Mouse (Mus musculus): ENCODE measurements around the gene Smpd2. TPM values are rescaled to one million over a fixed set of nuclear protein-coding genes. Genes with fewer than 3 reads are reported as not detected.
A peak's percentile ranks its signal among the peaks of the same experiment; 100 is the strongest.

Smpd2 gene
- total and polyA plus RNA-seq, 2 experiments from 2014 or later, result 72.4 to 105 TPM

DNA sequence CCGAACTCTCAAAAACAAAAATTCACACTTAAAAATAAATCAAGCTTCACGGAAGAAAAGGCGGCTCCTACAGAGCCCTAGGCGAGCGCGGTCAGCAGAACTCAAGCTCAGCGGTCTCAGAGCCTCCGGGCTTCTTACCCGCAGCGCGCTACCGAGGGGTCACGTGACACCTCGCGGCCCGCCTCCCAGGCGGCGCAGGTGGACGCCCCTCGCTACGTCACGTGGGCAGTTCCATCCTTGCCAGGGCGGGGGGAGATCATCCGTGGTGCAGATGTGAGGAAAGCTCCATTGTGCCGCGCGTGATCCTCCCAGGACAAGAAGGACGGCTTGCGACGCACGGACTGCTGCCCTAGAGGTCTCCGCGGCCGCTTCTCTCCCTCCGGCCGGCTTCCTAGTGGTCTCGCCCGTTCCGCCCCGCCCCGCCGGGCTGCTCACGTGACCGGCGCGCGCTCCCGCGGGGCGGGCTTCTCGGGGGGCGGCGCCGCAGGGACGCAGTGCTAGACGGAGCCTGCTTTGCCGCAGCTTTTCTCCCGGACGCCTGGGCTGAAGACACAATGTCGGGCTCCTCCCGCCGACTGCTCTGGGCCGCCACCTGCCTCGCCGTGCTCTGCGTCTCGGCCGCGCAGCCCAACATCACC is 28.9 kb upstream of the Smpd2 start, which contains the start of gene Cd164:
TSS of gene Cd164 (plus strand) at position 434 of the 638 bp plus-strand sequence.
- ATAC-seq (ENCODE audit: insufficient read depth, low read depth) (peak; percentile 91), DNase-seq (ENCODE audit: low spot score) (peak; percentile 94)
- Histone ChIP-seq H3K27me3 (ENCODE audit: control insufficient read depth, insufficient read depth, low read length) (no peaks in the 10 kb centered on the region), H3K9ac (replicated peaks; ENCODE audit: low read depth, low read length) (peak within 1 kb of the TSS; percentile 93), H3K36me3 (replicated peaks; ENCODE audit: control insufficient read depth, insufficient read depth, low read length) (peaks cover under 1% of the 10 kb centered on the region; the same call in 1 of the 2 replicates), H3K9me3 (replicated peaks; ENCODE audit: control insufficient read depth, low read length) (no peaks in the 10 kb centered on the region), H3K4me3 (ENCODE audit: low read depth, low read length) (peak within 1 kb of the TSS; percentile 92), H3K4me2 (ENCODE audit: low read depth, low read length) (peak within 1 kb of the TSS; percentile 76), H3K27ac (ENCODE audit: low read depth) (peak within 1 kb of the TSS; percentile 97), H3K4me1 (ENCODE audit: control insufficient read depth, insufficient read depth) (peaks cover 22% of the 10 kb centered on the region)
- WGBS, result under 1% methylated on average over 68 of the region's 69 CpGs
- TF ChIP-seq EP300 (IDR thresholded peaks at IDR 0.05; ENCODE audit: low read depth) (peak; percentile 87; the same call in 1 of the 2 replicates), CTCF (IDR thresholded peaks at IDR 0.05; ENCODE audit: low read depth) (no peak)

DNA sequence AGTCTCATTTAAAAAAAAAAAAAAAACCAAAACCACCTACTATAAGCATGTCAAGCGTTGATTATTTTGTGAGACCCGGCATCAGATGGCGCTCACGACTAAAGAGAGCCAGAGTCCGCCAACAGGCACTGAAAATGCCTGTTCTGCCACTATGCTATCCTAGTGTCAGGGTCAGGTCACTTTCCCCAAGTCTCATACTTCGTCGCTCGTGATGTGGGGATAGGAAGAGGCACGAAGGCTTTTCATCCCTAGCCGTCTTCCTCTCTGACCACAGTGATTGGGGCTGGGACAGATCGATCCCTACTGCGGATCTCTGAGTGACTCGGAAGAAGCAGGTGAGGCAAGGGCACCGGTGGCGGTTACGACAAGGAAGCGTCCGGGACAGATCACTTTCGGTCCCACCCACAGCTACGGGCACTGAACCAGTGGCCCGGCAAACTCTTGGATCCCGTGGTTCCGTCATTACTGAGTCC is 28.4 kb upstream of the Smpd2 start:
- DNase-seq (ENCODE audit: low spot score) (peak; percentile 88), ATAC-seq (ENCODE audit: insufficient read depth, low read depth) (peak; percentile 56)
- peak overlapping the region; percentile 97 for H3K27ac ChIP-seq (ENCODE audit: low read depth)
- TF ChIP-seq EP300 (IDR thresholded peaks at IDR 0.05; ENCODE audit: low read depth) (no peak), CTCF (IDR thresholded peaks at IDR 0.05; ENCODE audit: low read depth) (peak; percentile 71)
- peaks cover 26% of the 10 kb centered on the region for H3K4me1 ChIP-seq (ENCODE audit: control insufficient read depth, insufficient read depth)
- no peaks in the 10 kb centered on the region for H3K36me3 ChIP-seq (replicated peaks; ENCODE audit: control insufficient read depth, insufficient read depth, low read length)
- peak overlapping the region; percentile 92 for H3K4me3 ChIP-seq (ENCODE audit: low read depth, low read length)
- no peaks in the 10 kb centered on the region for H3K9me3 ChIP-seq (replicated peaks; ENCODE audit: control insufficient read depth, low read length)
- H3K27me3 ChIP-seq (ENCODE audit: control insufficient read depth, insufficient read depth, low read length), result no peaks in the 10 kb centered on the region
- under 1% methylated on average over 23 of the region's 23 CpGs for WGBS
- peak overlapping the region; percentile 76 for H3K4me2 ChIP-seq (ENCODE audit: low read depth, low read length)
- H3K9ac ChIP-seq (replicated peaks; ENCODE audit: low read depth, low read length), result peak overlapping the region; percentile 93

DNA sequence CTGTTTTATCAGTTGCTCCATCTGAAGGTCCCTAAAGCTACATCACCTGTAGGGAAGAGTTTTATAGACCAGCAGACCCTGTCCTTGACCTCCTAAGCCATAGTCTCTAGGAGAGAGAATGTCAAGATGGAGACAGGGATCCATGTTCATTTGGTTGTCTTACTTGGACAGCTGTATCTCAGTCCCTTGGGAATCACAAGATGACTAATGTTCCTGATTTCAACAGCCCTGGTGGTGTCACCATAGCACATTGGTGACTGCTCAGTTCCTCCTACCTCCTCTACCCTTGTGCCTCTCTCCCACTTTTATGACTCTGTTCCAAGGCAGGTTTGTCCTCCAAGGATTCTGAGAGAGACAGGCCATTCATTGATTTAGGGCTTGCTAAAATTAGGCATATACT is 24.8 kb upstream of the Smpd2 start:
- Histone ChIP-seq H3K4me3 (ENCODE audit: low read depth, low read length) (no peak overlapping the region), H3K27me3 (ENCODE audit: control insufficient read depth, insufficient read depth, low read length) (no peaks in the 10 kb centered on the region), H3K4me1 (ENCODE audit: control insufficient read depth, insufficient read depth) (peaks cover 18% of the 10 kb centered on the region), H3K4me2 (ENCODE audit: low read depth, low read length) (no peak overlapping the region), H3K27ac (ENCODE audit: low read depth) (peak overlapping the region; percentile 25; the same call in 1 of the 2 replicates), H3K9ac (replicated peaks; ENCODE audit: low read depth, low read length) (no peak overlapping the region), H3K36me3 (replicated peaks; ENCODE audit: control insufficient read depth, insufficient read depth, low read length) (no peaks in the 10 kb centered on the region), H3K9me3 (replicated peaks; ENCODE audit: control insufficient read depth, low read length) (no peaks in the 10 kb centered on the region)
- ATAC-seq (ENCODE audit: insufficient read depth, low read depth) (no peak), DNase-seq (ENCODE audit: low spot score) (no peak)
- TF ChIP-seq EP300 (IDR thresholded peaks at IDR 0.05; ENCODE audit: low read depth), result no peak
- TF ChIP-seq CTCF (IDR thresholded peaks at IDR 0.05; ENCODE audit: low read depth), result no peak

DNA sequence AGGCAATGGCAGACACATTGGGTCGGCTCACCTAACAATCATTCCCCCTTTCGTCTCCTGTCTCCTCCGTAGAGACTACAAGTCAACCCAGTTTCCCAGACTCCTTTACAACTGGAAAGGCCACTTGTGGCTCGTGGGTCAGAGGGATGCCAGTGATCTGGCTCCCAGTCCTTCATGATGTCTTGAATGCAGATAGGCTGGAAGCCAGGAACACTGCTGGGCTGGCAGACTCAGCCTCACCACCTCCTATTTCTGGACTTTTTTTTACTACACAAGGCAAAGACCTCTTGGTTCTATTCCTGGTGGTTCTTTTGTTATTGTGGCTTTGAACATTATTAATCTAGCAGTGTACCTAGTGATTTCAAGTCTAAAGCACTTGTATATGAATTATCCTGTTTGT is 24.1 kb upstream of the Smpd2 start:
- no peak for TF ChIP-seq CTCF (IDR thresholded peaks at IDR 0.05; ENCODE audit: low read depth)
- no peak for TF ChIP-seq EP300 (IDR thresholded peaks at IDR 0.05; ENCODE audit: low read depth)
- no peak for ATAC-seq (ENCODE audit: insufficient read depth, low read depth)
- 39% methylated on average over 4 of the region's 4 CpGs for WGBS

DNA sequence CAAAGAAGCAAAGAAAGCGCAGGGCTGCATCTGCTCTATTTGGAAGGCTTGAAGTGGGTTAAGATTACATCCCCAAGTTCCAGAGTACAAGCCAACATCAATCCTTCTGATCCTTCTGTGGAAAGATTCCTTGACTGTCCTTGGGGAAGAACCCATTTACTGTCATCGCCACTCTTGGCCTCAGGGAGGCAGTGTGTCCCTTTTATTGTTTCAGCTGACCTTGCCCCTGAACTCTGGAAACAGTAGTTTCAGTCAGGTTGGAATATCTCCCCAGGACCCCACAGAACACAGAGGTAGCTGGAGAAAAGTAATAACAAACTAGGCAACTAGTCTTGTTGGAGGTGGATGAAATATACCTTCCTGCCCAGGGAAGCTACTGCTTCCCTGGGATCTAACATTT is 19.0 kb upstream of the Smpd2 start:
- H3K4me2 ChIP-seq (ENCODE audit: low read depth, low read length), result no peak overlapping the region
- DNase-seq (ENCODE audit: low spot score) (no peak), ATAC-seq (ENCODE audit: insufficient read depth, low read depth) (no peak)
- 38% methylated on average over 2 of the region's 2 CpGs for WGBS
- H3K9me3 ChIP-seq (replicated peaks; ENCODE audit: control insufficient read depth, low read length), result no peaks in the 10 kb centered on the region
- peaks cover 4% of the 10 kb centered on the region for H3K4me1 ChIP-seq (ENCODE audit: control insufficient read depth, insufficient read depth)
- no peak overlapping the region for H3K9ac ChIP-seq (replicated peaks; ENCODE audit: low read depth, low read length)
- H3K27ac ChIP-seq (ENCODE audit: low read depth), result no peak overlapping the region
- H3K4me3 ChIP-seq (ENCODE audit: low read depth, low read length), result no peak overlapping the region
- H3K27me3 ChIP-seq (ENCODE audit: control insufficient read depth, insufficient read depth, low read length), result no peaks in the 10 kb centered on the region
- no peak for TF ChIP-seq EP300 (IDR thresholded peaks at IDR 0.05; ENCODE audit: low read depth)
- peak; percentile 60 for TF ChIP-seq CTCF (IDR thresholded peaks at IDR 0.05; ENCODE audit: low read depth)
- no peaks in the 10 kb centered on the region for H3K36me3 ChIP-seq (replicated peaks; ENCODE audit: control insufficient read depth, insufficient read depth, low read length)

More for the DNA sequence above, 24.1 kb upstream of the Smpd2 start:
- H3K27ac ChIP-seq (ENCODE audit: low read depth), result peak overlapping the region; percentile 25; the same call in 1 of the 2 replicates
- H3K4me1 ChIP-seq (ENCODE audit: control insufficient read depth, insufficient read depth), result peaks cover 18% of the 10 kb centered on the region
- H3K9me3 ChIP-seq (replicated peaks; ENCODE audit: control insufficient read depth, low read length), result no peaks in the 10 kb centered on the region
- DNase-seq (ENCODE audit: low spot score), result no peak
- no peaks in the 10 kb centered on the region for H3K36me3 ChIP-seq (replicated peaks; ENCODE audit: control insufficient read depth, insufficient read depth, low read length)
- no peak overlapping the region for H3K9ac ChIP-seq (replicated peaks; ENCODE audit: low read depth, low read length)
- H3K4me2 ChIP-seq (ENCODE audit: low read depth, low read length), result no peak overlapping the region
- no peaks in the 10 kb centered on the region for H3K27me3 ChIP-seq (ENCODE audit: control insufficient read depth, insufficient read depth, low read length)
- no peak overlapping the region for H3K4me3 ChIP-seq (ENCODE audit: low read depth, low read length)
